Mouse (Mus musculus) cerebellum, adult 11 months (tissue): Measurements from ENCODE around the gene Plek.

Experiments
- DNase-seq: peaks from one replicate; pipeline ENCODE4 v3.0.0; 2022

Gene Plek

DNA sequence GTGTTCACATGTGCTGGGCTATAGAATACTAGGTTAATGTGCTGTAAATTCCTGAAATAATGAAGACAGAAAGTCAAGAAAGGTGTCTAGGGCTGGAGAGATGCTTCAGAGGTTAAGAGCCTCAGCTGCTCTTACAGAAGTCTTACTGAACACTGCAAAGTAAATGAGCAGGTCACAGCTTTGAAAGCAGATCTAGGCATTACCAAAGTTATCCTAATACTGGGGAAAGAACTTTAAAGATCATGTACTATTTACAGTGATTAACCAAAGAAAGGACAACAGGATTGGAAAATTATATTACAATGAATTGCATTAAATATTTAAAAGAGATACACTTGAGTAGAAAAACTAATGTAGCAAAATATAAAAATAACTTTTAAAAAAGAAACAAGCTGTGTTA, 52.2 kb downstream of the Plek start:
- no peak for DNase-seq

DNA sequence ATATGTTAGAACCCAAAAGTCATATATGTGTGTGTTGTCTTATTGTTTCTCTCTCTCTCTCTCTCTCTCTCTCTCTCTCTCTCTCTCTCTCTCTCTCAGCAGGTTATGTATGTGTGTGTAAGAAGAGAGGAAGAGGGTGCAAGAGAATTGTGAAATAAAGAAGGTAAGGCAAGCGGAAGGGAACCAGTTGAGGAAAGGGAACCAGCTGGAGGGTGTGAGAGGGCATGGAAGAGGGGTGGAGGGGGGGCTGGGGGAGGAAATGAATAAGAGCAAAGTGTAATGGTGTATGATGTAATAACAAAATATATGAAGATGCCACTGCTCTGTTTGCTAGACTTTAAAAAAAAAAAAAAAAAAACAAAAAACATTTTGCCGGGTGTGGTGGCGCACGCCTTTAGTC, 52.8 kb downstream of the Plek start:
- no peak for DNase-seq

DNA sequence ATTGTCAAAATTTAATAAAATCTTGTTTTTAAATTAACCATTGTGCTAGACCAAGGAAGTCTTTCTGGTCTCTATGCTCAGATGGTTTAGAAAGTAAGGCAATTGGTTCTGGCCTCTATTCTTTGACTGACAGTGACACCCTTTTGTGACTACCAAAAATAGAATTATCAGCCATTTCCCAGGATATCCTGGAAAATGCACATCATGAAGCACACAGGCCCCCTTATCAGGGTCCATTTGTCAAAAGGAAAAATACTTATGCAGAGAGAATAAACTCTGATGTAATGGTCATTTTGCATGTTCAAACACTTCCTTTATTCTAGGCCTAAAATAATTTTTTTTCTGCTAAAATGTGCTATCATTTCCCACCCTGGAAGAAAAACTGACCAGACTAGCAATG, 54.7 kb downstream of the Plek start:
- DNase-seq, result no peak

DNA sequence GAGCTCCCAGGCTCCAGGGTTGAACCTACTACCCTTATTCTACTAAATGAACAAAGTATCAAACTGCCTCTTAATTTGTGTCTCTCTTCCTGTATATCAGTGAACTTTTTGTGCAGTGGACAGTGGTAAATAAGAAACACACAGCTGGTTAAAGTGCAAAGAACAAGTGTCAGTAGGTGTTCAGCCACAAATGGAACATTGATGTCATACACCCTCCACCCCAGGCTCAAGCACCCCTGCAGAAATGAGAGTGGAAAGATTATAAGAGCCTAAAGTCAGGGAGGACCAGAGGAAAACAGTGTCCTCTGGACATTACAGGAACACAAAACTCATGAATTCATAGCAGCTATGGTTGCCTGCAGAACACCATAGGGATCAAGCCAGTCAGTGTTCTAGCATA, 55.4 kb downstream of the Plek start:
- DNase-seq, result no peak

DNA sequence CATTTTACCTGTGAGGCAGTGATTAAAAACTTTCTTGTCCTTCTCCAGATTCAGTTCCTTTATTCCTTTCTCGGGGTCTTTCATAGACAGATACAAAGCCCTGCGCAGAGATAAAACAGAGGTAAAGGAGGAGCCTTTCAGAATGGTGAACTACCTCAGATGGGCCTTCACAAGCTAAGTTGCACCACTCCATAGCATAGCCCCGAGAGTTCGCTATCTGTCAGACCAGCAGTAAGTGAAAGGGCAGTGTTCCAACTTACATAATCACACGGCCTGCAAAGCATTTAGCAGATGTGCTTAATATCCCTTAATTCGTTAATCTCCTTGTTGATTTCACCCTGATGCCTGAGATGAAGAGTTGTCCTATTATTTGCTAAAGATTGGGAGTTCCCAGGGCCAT, 59.3 kb downstream of the Plek start:
- DNase-seq, result no peak

DNA sequence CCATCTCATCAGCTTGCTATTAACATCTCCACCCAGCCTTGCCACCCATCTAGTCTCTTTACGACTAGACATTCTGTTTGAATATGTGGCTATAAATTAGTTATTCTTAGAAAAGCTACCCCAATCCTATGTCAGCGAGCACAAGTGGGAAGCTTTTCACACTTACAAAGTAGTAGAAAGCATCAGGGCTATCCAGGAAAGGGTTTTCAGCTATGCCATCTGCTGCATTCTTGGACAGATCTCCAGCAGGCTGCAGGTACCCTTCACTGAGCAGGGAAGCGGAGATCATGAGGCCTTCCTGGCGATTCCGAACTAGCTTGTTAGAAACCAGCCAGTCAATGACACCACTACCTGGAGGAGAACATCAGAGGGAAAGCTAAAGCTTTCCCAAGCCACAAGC, 62.3 kb downstream of the Plek start:
- DNase-seq, result no peak

DNA sequence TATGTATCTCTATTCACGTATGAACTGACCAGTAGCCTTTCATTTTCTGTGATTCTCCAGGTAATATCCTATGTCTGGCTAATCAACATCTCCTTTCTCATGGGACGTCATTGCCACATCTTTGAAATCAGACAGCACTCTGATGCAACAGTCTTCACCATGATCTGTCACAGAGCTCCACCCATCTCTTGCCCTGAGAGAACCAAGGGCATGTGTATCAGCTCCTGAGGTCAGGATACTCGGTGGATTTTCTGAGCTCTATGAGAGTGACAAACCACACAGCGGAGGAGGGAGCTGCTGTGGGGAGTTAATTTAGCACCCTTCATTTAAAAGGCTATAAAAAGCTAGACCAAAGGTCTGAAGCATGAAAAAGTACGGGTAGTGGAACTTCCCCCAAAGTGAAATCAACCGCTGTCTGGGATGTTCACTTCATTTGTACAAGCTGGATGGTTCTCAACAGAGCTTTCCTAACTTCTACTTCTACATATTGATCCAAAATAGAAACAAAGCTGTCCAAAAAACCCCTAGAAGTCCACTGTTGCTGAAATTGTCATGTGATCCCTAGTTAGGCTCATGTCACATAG, 64.3 kb downstream of the Plek start:
- DNase-seq, result no peak

DNA sequence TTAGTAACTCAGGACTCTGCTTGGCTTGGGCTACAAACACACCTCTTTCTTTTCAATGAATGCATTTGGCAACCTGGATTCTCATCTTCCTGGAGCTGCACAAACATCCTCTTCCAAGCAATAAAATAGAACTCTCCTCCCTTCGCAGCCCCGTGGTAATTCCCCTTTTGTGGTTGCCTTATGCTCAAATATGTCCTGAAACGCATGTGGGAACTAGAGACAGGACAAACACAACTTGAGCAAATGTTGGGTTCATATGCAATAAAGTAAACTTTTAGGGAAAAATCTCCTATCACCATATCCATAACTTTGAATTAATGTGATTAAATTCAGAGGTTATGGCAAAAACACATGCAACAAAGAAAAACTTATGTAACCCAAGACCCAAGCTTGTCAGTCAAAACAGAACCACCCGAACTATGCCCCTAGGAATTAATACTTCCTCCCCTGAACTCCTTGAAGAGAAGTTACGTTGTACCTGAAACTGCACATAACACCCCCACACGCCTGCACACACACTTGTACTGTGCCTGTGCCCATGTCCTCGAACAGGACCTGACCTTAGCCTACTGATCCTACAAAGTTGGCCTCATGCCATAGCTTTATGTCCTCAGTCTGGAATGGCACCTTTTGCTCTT, 65.5 kb downstream of the Plek start:
- DNase-seq, result no peak

DNA sequence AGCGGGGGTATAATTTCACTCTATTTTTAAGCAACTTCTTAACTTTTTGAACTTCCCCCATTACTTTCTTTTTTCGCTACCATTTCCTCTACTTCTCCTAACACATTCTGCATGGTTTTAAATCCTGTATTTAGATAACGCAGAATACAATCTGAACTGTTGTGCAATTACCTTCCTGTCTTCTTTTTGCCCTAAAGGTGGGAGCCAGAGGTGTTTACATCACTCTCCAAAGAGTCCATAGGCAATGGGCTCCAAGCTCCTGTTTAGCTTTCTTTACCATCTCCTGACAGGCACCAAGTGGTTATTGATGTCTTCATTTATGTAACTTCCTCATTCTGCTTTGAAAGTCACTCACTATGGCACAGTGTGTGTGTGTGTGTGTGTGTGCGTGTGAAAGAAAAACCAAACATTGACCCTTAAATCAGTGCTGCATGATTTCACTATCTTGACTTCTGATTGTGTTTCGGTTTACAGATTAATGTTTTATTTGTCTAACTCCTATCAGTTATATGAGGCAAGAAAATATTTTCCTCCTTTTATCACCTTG, 73.9 kb downstream of the Plek start:
- no peak for DNase-seq

DNA sequence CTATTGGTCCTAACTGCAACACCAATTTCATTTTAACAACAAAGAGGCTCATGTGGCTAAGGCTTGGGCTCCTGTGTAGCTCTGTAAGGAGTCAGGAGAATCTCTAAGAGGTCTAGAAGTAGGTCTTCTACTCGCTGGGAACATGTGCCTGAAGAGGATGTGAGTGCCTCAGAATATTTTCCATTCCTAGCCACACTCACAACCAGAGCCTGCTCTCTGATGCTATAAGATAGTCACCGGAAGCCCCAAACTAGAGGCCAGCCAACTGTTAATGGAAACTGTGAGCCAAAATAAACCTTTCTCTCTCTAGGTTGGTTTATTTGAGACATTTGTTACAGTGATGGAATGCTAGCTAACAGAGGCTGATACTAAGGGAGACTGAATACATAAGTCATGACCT, 74.6 kb downstream of the Plek start:
- DNase-seq, result no peak

DNA sequence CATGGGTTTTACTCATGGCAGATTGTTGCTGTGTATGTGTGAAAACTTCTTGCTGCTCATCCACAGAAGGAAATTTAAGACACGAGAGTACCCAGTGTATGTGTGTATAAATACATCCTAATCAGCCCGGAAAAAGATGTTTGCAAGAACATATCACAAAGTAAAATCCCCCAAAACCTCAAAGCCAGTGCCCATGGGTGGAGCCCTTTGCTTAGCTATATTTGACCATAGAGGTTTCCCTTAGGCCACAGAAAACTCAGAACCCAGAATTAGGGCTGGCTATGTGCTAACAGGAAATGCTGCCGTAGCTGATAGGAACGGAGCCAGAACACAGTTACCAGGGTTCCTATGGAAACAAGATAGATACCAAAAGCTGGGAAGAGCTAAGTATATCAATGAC, 75.2 kb downstream of the Plek start:
- no peak for DNase-seq

DNA sequence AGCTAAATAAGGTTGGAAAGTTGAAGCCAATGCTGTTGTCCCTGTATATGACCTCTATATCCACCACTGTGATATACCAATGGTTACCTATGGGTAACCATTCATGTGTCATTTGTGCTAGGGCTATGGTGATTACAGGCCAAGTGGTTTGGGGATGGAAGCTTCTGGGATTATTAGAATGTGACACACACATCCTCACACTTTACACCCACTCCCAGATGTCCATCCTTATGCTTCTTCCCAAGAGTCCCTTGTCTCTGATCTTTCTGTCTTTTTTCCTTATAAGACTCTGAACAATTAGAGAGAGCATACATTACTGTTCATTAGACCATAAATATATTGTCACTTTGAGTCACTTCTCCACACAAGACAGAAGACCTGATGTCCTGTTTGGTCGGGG, 79.1 kb downstream of the Plek start:
- DNase-seq, result no peak

DNA sequence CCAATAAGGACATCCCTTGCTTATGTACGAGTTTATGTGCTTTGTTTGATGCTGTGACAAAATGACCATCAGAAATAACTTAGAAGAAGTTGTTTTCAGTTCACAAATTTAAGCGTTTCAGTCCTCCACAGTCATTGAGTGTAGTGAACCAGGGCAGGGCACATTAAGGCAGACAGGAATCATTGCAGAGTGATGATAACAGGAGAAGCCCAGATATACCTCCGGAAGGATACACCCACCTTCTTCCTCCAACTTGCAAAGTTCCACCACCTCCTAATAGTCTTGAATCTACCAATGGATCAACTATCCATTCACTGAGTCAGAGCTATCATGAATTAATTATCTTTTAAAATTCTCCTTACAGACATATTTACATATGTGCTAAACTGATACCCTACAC, 80.2 kb downstream of the Plek start:
- no peak for DNase-seq

DNA sequence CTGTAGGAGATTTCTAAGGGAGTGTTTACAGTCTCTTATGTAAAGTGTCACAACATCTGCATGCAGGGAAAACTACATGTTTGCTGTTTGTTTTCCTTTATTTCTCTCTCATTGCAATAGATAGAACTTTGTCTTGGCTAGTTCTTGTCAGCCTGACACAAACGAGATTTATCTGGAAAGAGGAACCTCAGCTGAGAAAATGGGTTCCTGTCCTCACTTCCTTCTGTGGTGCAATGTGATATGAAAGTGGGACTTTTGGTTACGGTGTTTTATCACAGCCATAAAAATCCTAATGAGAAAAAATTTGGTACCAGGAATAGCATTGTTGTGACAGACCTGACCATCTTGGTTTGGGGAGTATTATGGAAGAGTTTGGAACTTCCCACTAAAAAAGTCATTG, 82.5 kb downstream of the Plek start:
- no peak for DNase-seq

DNA sequence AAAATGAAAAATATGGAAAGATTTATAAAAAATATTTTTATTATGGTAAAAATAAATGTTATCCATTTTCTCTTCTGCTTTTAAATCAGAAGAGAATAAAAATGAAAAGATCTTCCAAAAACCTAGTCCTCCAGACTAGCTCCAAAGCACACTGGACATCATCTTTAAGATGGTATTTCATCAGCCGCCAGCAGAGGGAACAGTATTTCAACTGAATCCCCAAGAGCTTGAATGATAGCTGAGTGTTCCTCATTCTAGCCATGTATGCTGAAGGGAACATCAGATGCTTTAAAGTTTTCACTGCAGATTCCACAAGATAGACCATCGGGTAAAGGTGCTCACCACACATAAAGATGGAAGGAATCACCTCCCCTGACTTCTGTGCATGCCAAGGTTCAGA, 84.4 kb downstream of the Plek start:
- no peak for DNase-seq

DNA sequence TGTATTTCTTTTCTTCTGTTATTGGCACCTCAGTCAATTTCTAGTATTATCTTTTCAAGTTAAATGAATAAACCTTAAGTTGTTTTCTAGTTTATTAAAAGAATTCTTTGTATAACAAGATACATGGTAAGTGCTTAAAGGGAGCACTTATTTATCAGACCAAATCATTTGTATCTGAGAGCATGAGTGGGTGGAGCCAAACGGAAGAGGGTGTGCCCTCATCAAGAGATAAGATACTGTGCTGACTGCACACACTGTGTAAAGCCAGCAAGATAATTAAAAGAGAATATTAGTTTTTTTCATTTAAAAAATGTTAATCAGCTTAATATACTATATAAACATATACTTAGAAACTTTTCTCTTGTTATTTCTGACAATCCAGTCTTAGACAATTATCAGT, 93.7 kb downstream of the Plek start:
- DNase-seq, result no peak

DNA sequence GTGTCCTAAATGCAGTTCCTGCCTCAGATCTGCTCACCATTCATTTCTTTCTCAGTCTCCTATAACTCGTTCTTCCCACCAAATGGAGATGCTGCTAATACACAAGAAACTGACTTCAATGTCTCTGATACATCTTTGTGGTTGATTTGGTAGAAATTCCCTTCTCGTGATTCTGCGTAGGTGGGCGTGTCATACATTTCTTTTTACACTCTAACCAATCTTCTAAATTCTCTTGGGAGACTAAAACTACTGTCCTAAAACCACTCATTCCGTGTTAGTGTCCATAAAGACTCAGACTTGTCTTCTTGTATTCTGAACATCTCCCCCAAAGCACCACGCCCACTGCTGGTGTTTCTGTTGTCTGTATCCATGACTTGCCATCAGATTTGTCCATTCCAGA, 95.2 kb downstream of the Plek start:
- DNase-seq, result no peak

DNA sequence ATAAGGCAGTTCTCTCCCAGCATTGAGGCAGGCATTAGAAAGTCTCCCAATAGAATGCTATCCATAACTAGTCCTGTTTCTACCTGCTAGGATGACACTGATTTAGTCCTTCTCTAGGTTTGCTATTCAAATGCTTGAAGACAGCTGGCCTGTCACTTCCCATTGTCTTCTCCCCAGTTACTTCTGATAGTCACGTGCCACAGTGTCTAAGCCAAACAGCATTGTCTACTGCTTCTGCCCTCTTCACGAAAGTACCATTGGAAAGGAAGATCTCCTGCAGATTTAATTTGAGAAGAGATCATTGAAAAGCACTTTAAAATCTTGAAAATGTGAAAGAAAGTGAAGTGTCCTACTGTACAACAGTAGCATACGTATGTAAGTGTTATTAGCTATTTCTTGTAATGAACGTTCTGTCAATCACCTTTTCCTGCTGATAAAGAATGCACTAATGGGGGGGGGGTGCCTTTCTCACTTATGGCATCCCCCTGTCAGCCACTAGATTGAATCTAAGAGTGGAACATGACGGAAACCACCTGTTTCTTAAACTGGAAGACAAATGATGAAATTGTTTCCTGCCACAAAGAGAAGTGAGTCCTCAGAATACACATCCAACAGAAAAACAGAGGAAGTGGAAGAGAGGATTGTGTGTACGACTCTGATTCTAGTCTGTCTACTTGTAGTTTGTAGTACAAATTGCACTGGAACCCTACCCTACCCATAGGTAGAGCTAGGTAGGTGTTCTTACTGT, 95.9 kb downstream of the Plek start:
- no peak for DNase-seq

DNA sequence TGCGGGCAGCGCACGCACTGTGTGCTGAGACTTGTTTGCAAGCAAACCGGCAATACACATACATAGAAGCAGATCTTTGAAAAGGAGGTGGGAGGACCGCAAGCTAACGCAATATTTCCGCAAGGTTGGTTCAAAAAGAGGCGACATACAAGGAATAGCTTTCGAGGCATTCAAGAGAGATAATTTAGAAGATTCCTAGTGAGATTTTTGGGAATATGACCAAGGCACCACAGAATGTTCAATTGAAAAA, 100.5 kb downstream of the Plek start:
- DNase-seq, result no peak

DNA sequence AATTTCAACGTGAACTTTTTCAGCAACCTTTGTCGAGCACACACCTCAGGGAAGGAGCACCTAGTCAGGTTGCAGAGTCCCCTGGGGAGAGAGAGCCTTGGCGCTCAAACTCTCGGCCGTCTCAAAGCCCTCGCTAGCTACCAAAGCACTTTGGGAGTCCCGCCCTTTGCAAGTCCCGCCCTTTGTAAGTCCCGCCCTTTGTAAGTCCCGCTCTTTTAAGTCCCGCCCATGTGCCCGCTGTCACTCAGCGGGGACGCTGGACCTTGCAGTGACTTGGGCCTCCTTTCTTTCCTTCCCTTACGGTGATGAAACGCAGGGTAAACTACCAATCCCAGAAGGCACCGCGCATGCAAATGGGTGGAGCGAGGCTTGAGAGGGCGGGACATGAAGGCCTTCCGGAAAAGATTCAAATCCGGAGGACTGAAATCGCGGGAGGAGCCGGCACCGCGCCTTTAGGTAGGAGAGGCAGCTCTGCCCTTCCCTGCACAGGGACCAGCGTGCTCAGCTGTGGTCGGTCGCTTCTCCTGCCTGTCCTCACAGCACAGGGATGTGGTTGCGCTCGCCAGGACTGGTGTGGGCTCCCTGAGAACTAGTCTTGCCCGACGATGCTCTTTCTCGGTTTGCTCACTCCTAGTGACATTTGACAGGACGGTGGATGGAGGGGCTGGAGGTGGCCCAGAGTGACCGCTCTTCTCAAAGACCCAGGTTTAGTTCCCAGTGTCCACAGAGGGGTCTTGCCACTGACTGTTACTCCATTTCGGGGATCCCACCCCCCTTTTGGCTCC, 101.0 kb downstream of the Plek start, which contains the start of gene Fbxo48:
Fbxo48 (plus strand) TSS at position 400 of the 785 bp plus-strand sequence.
- peak; percentile 95 for DNase-seq

DNA sequence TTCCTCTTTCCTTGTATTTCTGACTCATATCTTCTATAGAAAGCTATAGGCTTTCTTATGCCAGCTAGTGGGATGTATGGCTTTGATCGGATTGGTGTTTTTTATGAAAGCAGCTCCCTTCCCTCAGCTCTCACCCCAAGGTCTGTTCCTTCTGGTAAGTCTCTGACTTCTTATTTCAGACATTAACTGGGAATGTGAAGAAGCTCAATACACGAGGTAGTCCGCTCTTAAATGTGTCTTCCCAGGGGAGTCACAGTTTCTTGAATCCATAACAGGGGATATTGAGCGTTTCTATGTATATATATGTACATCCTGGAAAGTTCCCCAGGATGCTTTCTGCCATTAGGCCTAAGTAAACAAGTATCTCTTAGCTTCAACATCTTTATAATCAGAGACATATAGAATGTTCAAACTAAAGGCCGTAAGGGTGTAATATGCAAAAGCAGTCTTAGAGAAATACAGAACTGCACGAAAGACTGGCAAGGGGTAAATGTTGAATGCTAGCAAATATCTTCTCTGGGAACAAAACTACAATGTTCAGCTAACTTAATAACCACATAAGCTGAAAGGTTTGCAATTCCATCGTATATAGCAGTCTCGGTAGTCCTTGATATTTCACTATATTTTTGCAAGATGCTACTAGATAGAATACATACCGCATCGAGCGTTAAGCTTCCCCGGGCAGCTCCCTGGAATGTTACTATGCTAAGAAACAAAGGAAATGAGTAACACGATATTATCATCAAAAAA, 101.8 kb downstream of the Plek start:
- DNase-seq, result no peak

DNA sequence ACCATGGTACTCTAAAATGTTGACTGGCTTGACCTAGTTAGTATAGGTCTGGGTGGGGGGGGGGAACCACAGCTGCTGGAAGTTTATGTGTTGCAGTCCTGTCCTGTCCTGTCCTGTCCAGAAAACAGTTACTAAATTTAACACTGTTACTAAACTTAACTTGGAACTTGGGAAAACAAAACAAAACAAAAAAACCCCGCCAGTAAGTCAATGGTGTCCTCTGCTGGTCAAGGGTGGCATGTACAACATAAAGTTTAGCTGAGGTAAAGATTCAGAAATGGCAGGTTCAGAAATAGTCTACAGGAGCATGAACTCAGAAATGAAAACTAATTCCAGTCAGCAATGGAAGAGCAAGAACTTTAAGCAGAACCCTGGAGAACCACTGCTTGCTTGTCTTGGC, 103.4 kb downstream of the Plek start:
- no peak for DNase-seq

DNA sequence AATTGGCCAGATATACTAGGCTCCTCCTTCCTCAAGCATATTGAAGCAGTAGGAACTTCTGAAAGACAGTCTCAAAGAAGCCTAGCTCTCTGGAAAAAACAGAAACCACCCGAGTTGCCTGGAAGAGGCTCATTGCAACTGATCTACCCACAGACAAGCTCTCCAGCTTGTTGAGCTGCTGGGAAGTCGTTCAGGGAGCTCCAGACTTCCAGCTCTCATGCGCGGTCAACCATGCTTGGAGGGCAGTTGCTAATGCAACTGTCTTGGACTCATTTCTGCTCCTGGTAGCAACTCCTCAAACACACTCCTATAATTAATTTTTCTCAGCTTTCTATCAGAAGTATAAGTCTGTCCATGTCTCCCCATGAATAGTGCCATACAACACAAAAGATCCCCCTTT, 109.2 kb downstream of the Plek start:
- no peak for DNase-seq
